Mouse (Mus musculus) layer of hippocampus, adult 11-12 months (tissue): ENCODE measurements at regions not wholly inside any gene's neighbourhood (a gene's known extent, or its start where the extent isn't known, plus 50 kb on each side); places are given as distances from the start of the nearest gene placed in this dataset.
"Not testable (repeated sequence)": the region's sequence is repeated elsewhere in the genome, so short reads cannot be mapped to it uniquely, and the experiment has no call there.

Experiments used
- DNase-seq: peaks from one replicate; pipeline ENCODE4 v3.0.0; 2022; ENCODE audit warnings: low spot score

DNA sequence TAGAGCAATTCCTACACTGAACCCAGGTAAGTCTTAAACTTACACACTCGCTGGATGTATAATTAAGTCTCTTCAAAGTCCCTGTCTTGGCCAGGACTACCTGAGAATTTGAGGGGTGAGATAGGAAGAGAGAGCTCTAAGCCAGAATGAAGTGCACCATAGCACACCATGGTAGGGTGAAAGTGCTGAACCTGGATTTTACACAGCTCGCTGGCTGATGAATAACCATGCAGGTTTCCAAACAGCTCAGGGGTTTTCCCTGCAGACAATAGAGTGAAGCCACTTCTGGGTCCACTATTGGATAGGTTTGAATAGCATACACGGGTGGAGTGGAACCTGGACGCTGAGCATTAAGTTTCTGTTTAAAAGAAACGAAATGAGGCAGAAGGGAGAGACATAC lies 180.7 kb upstream of the Plxna2 start:
- DNase-seq: no peak

- DNase-seq: no peak
Measured at GRCm38 (mm10) chr1:194435060-194435459, 183.0 kb upstream of the Plxna2 start.

DNA sequence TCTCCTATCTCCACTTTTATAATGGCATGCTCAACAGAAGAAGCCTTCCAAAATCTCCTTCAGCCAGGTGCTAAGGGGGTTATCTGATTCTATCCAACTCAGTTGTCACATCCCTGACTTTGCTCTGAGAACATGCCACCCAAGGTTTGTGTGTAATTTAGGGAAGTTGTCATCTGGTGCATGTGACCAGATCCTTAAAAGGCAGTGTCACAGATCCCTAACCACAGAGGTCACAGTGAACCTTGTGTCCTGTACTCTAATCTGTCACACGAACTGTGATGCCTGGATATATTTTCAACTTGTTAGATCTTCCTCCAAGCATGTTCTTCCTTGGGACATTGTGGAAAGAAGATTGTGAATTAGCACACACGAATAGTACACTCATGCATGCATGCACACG lies 189.4 kb upstream of the Plxna2 start:
- DNase-seq: no peak

- DNase-seq: no peak
Measured at GRCm38 (mm10) chr1:194426293-194426692, 191.7 kb upstream of the Plxna2 start.

- no peak for DNase-seq
Measured at GRCm38 (mm10) chr1:194424201-194424600, 193.8 kb upstream of the Plxna2 start.

- DNase-seq: no peak
Measured at GRCm38 (mm10) chr1:194412193-194412592, 205.8 kb upstream of the Plxna2 start.

DNA sequence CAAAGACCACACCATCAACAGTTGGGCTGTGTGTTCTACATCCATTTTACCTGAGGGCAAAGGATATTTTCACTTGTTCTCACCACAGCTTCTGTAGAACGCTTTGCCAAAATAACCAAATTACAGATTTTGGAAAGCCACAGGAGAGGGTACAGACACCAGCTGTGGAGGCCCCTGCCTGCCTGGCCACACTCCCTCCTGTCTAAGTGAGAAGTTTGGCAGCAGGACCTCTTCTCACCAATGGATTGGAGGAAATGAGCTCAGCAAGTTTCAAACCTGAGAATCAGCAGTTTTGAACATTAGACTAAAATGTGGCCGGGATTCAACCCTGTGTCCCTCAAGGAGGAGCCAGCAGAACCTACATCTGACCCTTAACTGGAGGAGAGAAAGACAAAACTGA lies 206.2 kb upstream of the Plxna2 start:
- no peak for DNase-seq

GRCm38 (mm10) chr1:194399281-194399680 lies 218.7 kb upstream of the Plxna2 start:
- no peak for DNase-seq

GRCm38 (mm10) chr1:194396754-194397460 lies 221.1 kb upstream of the Plxna2 start:
- no peak for DNase-seq

DNA sequence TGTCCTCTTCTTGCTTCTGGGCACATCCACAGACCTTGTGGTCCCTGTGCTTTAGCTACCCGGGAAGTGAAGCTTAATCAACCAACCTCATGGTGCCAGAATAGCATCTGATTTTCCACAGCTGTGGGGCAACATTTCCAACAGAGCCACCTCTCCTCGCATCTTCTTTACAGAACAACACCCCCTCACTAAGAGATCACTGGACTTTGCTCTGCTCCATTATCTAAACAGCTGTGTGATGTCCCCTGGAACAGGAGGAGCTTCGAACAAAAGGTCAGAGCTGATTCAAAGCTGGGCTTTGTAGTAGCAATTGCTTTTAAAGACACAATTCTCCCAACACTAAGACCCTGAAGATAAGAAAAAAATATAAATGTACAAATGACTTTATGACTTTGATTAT lies 224.3 kb upstream of the Plxna2 start:
- no peak for DNase-seq

- no peak for DNase-seq
Measured at GRCm38 (mm10) chr1:194390202-194390601, 227.8 kb upstream of the Plxna2 start.

DNA sequence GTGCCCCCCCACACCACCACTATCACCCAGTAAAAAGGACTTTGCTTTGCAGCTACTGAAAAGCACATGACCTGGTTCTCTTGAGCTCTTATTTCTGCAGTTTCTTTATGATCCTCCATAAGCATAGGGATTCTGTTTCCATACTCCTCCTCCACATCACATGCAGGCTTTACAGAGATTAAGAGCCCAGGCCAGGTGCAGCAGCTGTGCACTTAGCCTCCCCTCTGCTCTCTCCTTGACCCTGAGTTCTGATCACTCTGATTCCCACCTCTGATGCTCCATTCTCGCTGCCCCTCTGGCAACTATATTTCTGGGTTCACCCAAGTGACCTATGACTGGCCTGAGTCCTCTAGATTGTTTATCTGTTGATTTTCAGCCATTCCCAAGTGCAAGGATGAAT lies 239.9 kb upstream of the Plxna2 start:
- DNase-seq: no peak

DNA sequence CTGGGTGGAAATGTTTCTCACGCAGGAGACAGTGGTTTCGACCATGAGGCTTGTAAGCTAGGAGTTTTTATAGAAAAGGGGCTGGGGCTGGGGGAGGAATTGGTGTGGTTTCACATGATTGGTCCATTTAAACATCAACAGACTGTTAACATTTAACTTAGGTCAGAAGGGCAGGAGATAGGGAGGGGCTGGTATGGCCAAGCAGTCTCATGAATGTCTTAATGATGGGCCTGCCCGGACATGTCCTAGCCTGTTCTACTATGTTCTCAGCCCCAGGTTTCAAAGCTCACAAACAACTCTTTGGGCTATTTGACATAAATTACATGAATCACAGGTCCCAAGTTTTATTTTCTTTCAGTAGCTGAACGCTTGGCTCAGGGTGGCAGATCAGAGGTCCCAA lies 244.5 kb upstream of the Plxna2 start:
- not testable (repeated sequence) for DNase-seq

- no peak for DNase-seq
Measured at GRCm38 (mm10) chr1:194363917-194364316, 254.1 kb upstream of the Plxna2 start.

DNA sequence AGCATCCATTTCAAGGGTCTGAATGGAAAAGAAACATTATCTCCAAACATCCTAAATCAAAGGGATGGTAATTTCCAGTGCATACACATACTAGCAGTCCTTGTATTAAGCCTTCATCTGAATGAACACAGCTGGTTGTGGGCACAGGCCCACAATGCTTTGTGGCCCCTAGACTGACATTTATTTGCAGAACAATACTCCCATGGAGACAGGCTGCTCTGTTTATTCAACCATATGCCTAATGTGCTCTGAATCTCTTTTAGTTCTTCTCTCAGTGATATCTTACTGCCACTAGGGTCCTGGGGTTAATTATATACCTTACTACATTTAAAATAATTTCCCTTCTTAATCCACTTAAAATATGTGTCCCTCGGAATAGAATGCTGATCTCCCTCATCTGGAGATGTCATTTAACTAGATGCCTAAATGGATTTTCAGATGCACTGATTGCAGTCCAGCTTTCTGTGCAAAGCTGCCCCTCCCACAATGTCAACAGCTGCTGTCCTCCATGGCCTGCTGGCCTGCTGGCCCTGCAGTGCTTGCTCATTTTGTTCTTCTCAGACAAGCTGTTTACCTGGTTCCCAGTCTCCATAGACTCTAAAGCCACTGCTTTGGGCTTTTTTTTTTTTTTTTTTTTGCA lies 254.8 kb upstream of the Plxna2 start:
- no peak for DNase-seq

- no peak for DNase-seq
Measured at GRCm38 (mm10) chr1:194362298-194362697, 255.7 kb upstream of the Plxna2 start.

DNA sequence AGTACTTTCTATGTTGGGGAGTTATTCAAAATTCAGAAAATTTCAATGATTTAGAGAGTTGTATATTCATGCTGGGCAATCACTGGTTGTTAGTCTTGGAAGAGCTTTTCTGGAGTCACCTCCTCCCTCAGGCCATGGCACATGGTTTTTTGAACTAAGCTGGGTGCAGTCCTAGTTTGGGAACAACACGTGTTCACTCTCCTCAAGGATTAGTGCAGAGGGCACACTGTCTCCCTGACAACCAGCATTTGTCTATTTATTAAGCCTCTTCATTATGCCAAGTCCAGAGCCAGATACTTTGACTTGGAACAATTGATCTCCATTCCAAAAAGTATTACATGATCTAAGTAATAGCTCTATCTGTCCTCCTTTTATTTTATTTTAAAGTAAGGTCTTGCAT lies 256.7 kb upstream of the Plxna2 start:
- DNase-seq: no peak

DNA sequence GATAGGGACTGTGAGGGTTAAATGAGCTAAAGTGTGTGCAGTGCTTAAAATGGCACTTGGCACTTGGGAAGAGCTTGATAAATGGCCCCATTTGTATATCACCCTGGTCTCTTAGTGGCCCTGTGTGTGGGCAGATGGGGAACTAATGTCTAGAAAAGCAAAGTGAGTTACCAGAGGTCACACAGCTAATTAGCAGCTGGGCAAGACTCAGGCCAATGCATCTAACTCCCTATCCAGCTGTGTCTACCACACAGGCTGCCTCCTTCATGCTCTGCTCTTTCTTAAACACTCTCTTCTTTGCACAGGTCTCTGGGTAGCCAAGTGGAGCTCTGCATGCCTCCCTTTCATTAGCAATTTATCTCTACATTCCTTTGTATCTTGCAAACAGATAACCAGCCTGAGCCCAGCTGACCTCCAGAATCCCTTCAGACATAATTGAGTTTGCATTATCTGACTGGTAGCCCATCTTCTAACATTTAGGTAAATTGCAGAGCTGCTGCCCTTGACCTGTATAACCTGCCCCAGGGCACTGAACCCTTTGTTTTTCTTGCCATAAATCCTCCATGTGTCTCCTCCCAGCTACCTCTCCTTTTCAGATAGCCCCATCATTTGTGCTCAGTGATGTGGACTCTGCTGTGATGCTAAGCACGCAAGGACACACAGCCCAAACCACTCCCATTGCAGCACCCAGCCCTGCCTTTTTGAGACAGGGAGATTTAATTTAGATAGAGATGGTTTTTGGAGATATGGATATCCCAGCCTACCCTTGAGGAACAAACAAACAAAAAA lies 263.5 kb upstream of the Plxna2 start:
- DNase-seq: no peak

- no peak for DNase-seq
Measured at GRCm38 (mm10) chr1:194345304-194346033, 272.5 kb upstream of the Plxna2 start.

- no peak for DNase-seq
Measured at GRCm38 (mm10) chr1:194342568-194342967, 275.4 kb upstream of the Plxna2 start.

DNA sequence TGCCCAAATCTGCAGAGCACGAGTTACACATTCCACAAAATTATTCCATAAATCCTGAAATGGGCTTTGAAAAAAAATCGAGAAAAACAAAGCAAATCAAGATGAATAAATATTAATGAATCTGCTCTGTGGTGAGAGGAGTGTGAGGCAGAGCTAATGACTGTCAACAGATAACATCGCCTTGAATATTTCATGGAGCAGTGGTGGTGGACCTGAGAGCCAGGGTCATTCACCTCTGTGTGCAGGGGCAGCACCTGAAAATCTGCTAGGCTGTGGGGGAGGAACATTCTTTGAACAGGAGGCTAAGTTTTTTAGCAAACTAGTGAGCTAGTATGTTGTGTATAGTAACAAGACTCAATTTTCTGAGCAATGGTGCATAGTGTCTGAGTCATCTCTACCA lies 276.3 kb upstream of the Plxna2 start:
- no peak for DNase-seq
